Mouse (Mus musculus): ENCODE measurements at regions not wholly inside any gene's neighbourhood (a gene's known extent, or its start where the extent isn't known, plus 50 kb on each side); places are given as distances from the start of the nearest gene placed in this dataset.

DNA sequence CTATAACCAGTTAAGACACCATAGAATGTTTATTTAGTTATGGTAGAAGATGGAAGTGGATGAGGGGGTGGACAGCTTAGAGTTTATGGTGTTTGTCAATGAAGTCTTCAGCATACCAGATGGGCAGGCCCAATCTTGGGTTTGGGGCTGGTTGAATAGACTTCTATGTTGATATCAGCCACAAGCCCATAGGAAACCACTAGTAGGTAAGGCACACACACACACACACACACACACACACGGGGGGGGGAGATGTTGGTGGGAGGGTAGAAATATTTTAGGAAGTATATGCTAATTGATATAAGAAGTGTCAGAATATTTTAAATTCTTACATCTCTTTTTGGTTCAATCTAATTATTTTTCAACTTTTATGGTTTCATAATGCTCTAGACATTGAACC, 72.4 kb downstream of the Cd24a start:
- Histone ChIP-seq H3K9me3 (ENCODE audit: low read length) (no peaks in the 10 kb centered on the region), H3K9ac (replicated peaks) (no peak overlapping the region), H3K4me2 (ENCODE audit: low read depth, low read length) (no peak overlapping the region), H3K27ac (ENCODE audit: low read depth) (no peak overlapping the region), H3K27me3 (ENCODE audit: insufficient read depth, low read length) (no peaks in the 10 kb centered on the region), H3K36me3 (replicated peaks; ENCODE audit: insufficient read depth, low read length) (no peaks in the 10 kb centered on the region), H3K4me1 (ENCODE audit: insufficient read depth) (peaks cover 17% of the 10 kb centered on the region), H3K4me3 (ENCODE audit: low read depth, low read length) (no peak overlapping the region)
- 61% methylated on average over 1 of the region's 1 CpGs for WGBS (ENCODE audit: insufficient replicate concordance)
- no peak for DNase-seq
- ATAC-seq = no peak
- TF ChIP-seq CTCF (IDR thresholded peaks at IDR 0.05; ENCODE audit: low read depth) (no peak), EP300 (IDR thresholded peaks at IDR 0.05; ENCODE audit: low read depth) (no peak)

DNA sequence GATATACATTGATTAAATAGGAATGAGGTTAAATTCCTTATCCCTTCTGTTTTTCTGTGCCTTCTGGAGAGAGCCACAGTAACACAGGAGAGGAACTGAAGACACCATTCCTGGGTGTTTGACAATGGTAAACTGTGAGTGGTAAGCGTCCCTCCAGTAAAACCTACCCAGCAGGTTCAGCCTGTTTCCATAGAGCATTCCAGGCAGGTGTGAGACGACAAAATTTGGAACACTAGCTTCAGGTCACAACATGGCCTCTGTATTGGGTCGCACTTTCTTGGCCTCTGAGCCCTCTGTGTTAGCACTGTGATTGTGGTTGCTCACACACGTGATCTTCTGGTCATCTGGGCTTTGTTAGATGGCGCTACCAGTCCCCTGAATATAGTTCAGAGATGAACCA, 73.4 kb downstream of the Cd24a start:
- H3K4me3 ChIP-seq (ENCODE audit: low read depth, low read length) = no peak overlapping the region
- ATAC-seq = no peak

DNA sequence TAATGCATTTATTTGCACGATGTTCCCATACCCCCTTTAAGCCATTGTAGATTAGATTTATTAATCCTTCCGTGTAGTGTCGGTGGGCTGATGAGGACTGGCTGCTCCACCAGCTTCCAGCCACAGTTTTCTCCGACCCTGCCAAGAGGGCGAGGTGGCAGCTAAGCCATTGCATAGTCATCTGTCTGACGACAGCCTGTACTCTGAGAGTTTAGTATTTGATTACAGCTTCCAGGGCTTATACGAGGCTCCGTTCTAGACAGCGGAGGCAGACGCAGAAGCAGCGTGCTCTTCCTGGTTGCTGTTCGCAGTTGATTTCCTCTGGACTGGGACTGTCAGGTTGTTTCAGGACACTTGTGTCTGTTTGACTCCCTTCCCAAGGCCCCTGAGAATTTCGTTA, 73.8 kb downstream of the Cd24a start:
- no peak for TF ChIP-seq CTCF (IDR thresholded peaks at IDR 0.05; ENCODE audit: low read depth)
- no peak for TF ChIP-seq EP300 (IDR thresholded peaks at IDR 0.05; ENCODE audit: low read depth)
- WGBS (ENCODE audit: insufficient replicate concordance) = 87% methylated on average over 13 of the region's 13 CpGs

More for the DNA sequence above, 73.4 kb downstream of the Cd24a start:
- H3K9me3 ChIP-seq (ENCODE audit: low read length) = no peaks in the 10 kb centered on the region
- WGBS (ENCODE audit: insufficient replicate concordance) = 82% methylated on average over 5 of the region's 5 CpGs
- no peak for DNase-seq
- H3K4me1 ChIP-seq (ENCODE audit: insufficient read depth) = peaks cover 18% of the 10 kb centered on the region
- H3K36me3 ChIP-seq (replicated peaks; ENCODE audit: insufficient read depth, low read length) = no peaks in the 10 kb centered on the region
- no peak overlapping the region for H3K4me2 ChIP-seq (ENCODE audit: low read depth, low read length)
- no peak overlapping the region for H3K27ac ChIP-seq (ENCODE audit: low read depth)
- H3K27me3 ChIP-seq (ENCODE audit: insufficient read depth, low read length) = no peaks in the 10 kb centered on the region
- no peak overlapping the region for H3K9ac ChIP-seq (replicated peaks)
- no peak for TF ChIP-seq CTCF (IDR thresholded peaks at IDR 0.05; ENCODE audit: low read depth)
- no peak for TF ChIP-seq EP300 (IDR thresholded peaks at IDR 0.05; ENCODE audit: low read depth)

DNA sequence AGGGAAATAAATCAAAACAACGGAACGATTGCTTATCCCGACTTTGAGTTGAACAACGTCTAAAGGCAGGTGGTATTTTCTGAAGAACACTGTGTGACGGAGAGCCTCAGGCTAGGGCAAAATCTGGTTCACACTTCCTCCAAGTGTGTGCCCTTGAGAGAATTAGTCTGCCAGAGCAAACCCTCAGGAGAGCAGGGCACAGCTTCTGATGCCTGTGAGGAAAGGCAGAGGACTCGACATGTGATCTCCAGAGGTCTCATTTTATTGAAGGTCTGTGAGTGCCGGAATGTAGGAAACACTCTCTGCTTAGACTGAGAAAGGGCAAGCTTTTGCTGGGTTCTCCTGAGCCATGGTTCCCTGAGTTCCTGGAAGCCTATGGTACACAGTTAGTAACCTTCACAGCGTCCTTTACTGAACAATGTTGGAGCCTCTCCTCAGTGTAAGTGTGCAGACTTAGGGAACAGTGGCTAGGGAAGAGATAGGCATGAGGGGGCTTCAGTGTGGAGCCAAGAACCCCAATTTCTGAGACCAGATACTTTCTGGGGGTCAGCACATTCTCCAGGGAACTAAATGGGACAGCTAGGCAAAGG, 77.1 kb downstream of the Cd24a start:
- DNase-seq (no peak), ATAC-seq (no peak)
- Histone ChIP-seq H3K27me3 (ENCODE audit: insufficient read depth, low read length) (no peaks in the 10 kb centered on the region), H3K4me3 (ENCODE audit: low read depth, low read length) (no peak overlapping the region), H3K4me1 (ENCODE audit: insufficient read depth) (peaks cover 11% of the 10 kb centered on the region), H3K9ac (replicated peaks) (no peak overlapping the region), H3K4me2 (ENCODE audit: low read depth, low read length) (no peak overlapping the region), H3K27ac (ENCODE audit: low read depth) (no peak overlapping the region), H3K36me3 (replicated peaks; ENCODE audit: insufficient read depth, low read length) (no peaks in the 10 kb centered on the region), H3K9me3 (ENCODE audit: low read length) (no peaks in the 10 kb centered on the region)
- 66% methylated on average over 8 of the region's 8 CpGs for WGBS (ENCODE audit: insufficient replicate concordance)
- TF ChIP-seq CTCF (IDR thresholded peaks at IDR 0.05; ENCODE audit: low read depth) (no peak), EP300 (IDR thresholded peaks at IDR 0.05; ENCODE audit: low read depth) (no peak)

More for the DNA sequence above, 73.8 kb downstream of the Cd24a start:
- Histone ChIP-seq H3K27me3 (ENCODE audit: insufficient read depth, low read length) (no peaks in the 10 kb centered on the region), H3K27ac (ENCODE audit: low read depth) (no peak overlapping the region), H3K9ac (replicated peaks) (no peak overlapping the region), H3K4me2 (ENCODE audit: low read depth, low read length) (no peak overlapping the region), H3K36me3 (replicated peaks; ENCODE audit: insufficient read depth, low read length) (no peaks in the 10 kb centered on the region), H3K4me3 (ENCODE audit: low read depth, low read length) (no peak overlapping the region), H3K4me1 (ENCODE audit: insufficient read depth) (peaks cover 20% of the 10 kb centered on the region), H3K9me3 (ENCODE audit: low read length) (no peaks in the 10 kb centered on the region)
- ATAC-seq (no peak), DNase-seq (no peak)

DNA sequence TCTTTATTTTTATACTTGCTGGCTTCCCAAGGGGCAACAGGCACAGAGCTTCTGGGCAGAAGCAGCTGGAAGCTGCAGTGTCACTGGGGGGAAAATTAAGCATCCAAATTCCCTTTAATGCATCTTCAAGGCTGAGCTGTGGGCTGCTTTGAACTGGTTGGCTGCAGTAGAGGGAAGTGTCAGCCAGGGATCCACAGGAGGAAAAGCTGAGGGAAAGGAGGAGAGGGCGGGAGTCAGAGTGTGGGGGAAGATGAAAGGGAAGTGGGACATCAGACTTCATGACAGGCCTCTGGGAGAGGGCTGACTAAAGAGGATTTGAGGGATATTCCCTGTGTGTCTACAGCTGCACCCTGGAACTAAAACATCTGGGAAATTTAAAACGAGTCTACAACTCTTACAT, 77.6 kb downstream of the Cd24a start:
- Histone ChIP-seq H3K36me3 (replicated peaks; ENCODE audit: insufficient read depth, low read length) (no peaks in the 10 kb centered on the region), H3K4me2 (ENCODE audit: low read depth, low read length) (no peak overlapping the region), H3K9me3 (ENCODE audit: low read length) (no peaks in the 10 kb centered on the region), H3K4me3 (ENCODE audit: low read depth, low read length) (no peak overlapping the region), H3K27ac (ENCODE audit: low read depth) (no peak overlapping the region), H3K4me1 (ENCODE audit: insufficient read depth) (peaks cover 11% of the 10 kb centered on the region), H3K9ac (replicated peaks) (no peak overlapping the region), H3K27me3 (ENCODE audit: insufficient read depth, low read length) (no peaks in the 10 kb centered on the region)
- no peak for ATAC-seq
- DNase-seq = no peak
- TF ChIP-seq EP300 (IDR thresholded peaks at IDR 0.05; ENCODE audit: low read depth) (no peak), CTCF (IDR thresholded peaks at IDR 0.05; ENCODE audit: low read depth) (no peak)
- 57% methylated on average over 2 of the region's 2 CpGs for WGBS (ENCODE audit: insufficient replicate concordance)

DNA sequence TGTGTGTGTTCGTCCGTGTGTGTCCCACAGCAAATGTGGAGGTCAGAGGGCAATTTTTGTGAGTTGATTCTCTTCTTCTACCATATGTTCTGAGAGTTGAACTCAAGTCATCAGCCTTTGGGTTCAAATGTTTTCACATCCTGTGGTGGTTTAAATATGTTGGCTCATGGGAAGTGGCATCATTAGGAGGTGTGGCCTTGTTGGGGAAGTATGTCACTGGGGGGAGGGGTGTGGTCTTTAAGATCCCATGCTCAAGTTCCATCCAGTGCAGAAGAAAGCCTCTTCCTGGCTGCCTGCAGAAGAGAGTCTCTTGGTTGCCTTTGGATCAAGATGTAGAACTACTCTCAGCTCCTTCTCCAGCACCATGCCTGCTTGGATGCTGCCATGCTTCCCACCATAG, 78.1 kb downstream of the Cd24a start:
- Histone ChIP-seq H3K4me1 (ENCODE audit: insufficient read depth) (peaks cover 11% of the 10 kb centered on the region), H3K4me2 (ENCODE audit: low read depth, low read length) (no peak overlapping the region), H3K27ac (ENCODE audit: low read depth) (no peak overlapping the region), H3K36me3 (replicated peaks; ENCODE audit: insufficient read depth, low read length) (no peaks in the 10 kb centered on the region), H3K9ac (replicated peaks) (no peak overlapping the region), H3K27me3 (ENCODE audit: insufficient read depth, low read length) (no peaks in the 10 kb centered on the region), H3K4me3 (ENCODE audit: low read depth, low read length) (no peak overlapping the region), H3K9me3 (ENCODE audit: low read length) (no peaks in the 10 kb centered on the region)
- TF ChIP-seq EP300 (IDR thresholded peaks at IDR 0.05; ENCODE audit: low read depth) (no peak), CTCF (IDR thresholded peaks at IDR 0.05; ENCODE audit: low read depth) (no peak)
- DNase-seq (no peak), ATAC-seq (no peak)
- 100% methylated on average over 2 of the region's 2 CpGs for WGBS (ENCODE audit: insufficient replicate concordance)
